Mouse (Mus musculus) neural tube, embryonic 15.5 days (tissue): Measurements from ENCODE around the gene Bcl2l15. TPM values are rescaled to one million over a fixed set of nuclear protein-coding genes. Genes with fewer than 3 reads are reported as not detected.

Experiments
- ATAC-seq: fragments of 200-750 bp; cut with Nextera tagmentation; 2 replicates; pipeline ENCODE4 v1.8.0; 2017; ENCODE audit warnings: mild to moderate bottlenecking, moderate TSS enrichment, moderate library complexity; ENCODE audit not compliant: low FRiP score
- H3K27ac ChIP-seq: fragments of 300-500 bp; sonication (generic); replicated peaks from 2 replicates; pipeline ENCODE4 v1.5.1; 2015; ENCODE audit warnings: mild to moderate bottlenecking, inconsistent platforms
- H3K27me3 ChIP-seq: fragments of 300-500 bp; sonication (generic); replicated peaks from 2 replicates; pipeline ENCODE4 v1.6.1; 2015; ENCODE audit warnings: inconsistent platforms
- H3K36me3 ChIP-seq: fragments of 300-500 bp; sonication (generic); 2 replicates; pipeline ENCODE4 v1.6.1; 2015; ENCODE audit warnings: inconsistent platforms
- H3K4me1 ChIP-seq: fragments of 300-500 bp; sonication (generic); 2 replicates; pipeline ENCODE4 v1.6.1; 2015; ENCODE audit warnings: inconsistent platforms
- H3K4me2 ChIP-seq: fragments of 300-500 bp; sonication (generic); 2 replicates; pipeline ENCODE4 v1.6.1; 2015; ENCODE audit warnings: inconsistent platforms, mild to moderate bottlenecking, moderate library complexity
- H3K4me3 ChIP-seq: fragments of 300-500 bp; sonication (generic); replicated peaks from 2 replicates; pipeline ENCODE4 v1.5.1; 2015; ENCODE audit warnings: mild to moderate bottlenecking, inconsistent platforms
- H3K9ac ChIP-seq: fragments of 300-500 bp; sonication (generic); replicated peaks from 2 replicates; pipeline ENCODE4 v1.6.1; 2015; ENCODE audit warnings: mild to moderate bottlenecking, inconsistent platforms
- H3K9me3 ChIP-seq: fragments of 300-500 bp; sonication (generic); replicated peaks from 2 replicates; pipeline ENCODE4 v1.6.1; 2016; ENCODE audit warnings: inconsistent platforms
- WGBS: fragments of 180-500 bp; shearing (Covaris S2); methylation state at CpG from one replicate; pipeline ENCODE4 v1.1.7; 2015; ENCODE audit warnings: mixed read lengths; 5-methylcytosine and 5-hydroxymethylcytosine counted together
- polyA plus RNA-seq: library from polyadenylated mRNA; unstranded; fragments of >200 nt; fragmentation: Nextera tagmentation; extraction: Ambion mirVana; gene quantifications from 2 replicates; pipeline ENCODE4 v1.2.1, GENCODE M21; 2015

Gene Bcl2l15
- polyA plus RNA-seq, 1 experiment from 2014 or later = 0.26 TPM

GRCm38 (mm10) chr3:103857036-103857805, 24.8 kb downstream of the Bcl2l15 start:
- H3K9ac ChIP-seq = no peak overlapping the region
- no peak overlapping the region for H3K27ac ChIP-seq
- no peaks in the 10 kb centered on the region for H3K27me3 ChIP-seq
- ATAC-seq = no peak
- no peaks in the 10 kb centered on the region for H3K36me3 ChIP-seq
- no peaks in the 10 kb centered on the region for H3K4me1 ChIP-seq
- no peaks in the 10 kb centered on the region for H3K9me3 ChIP-seq
- no peak overlapping the region for H3K4me3 ChIP-seq
- H3K4me2 ChIP-seq = no peak overlapping the region
- 91% methylated on average over 7 of the region's 7 CpGs for WGBS

- no peaks in the 10 kb centered on the region for H3K9me3 ChIP-seq
- H3K4me3 ChIP-seq = no peak overlapping the region
- no peaks in the 10 kb centered on the region for H3K27me3 ChIP-seq
- ATAC-seq = no peak
- H3K4me2 ChIP-seq = no peak overlapping the region
- H3K9ac ChIP-seq = no peak overlapping the region
- H3K27ac ChIP-seq = no peak overlapping the region
- 91% methylated on average over 6 of the region's 6 CpGs for WGBS
- no peaks in the 10 kb centered on the region for H3K4me1 ChIP-seq
- H3K36me3 ChIP-seq = no peaks in the 10 kb centered on the region
Observed at GRCm38 (mm10) chr3:103857977-103858563, 25.7 kb downstream of the Bcl2l15 start.

GRCm38 (mm10) chr3:103858881-103859801, 26.7 kb downstream of the Bcl2l15 start, which contains the start of gene Ptpn22:
TSS of gene Ptpn22 (plus strand) at chr3:103859795.
- no peaks in the 10 kb centered on the region for H3K27me3 ChIP-seq
- ATAC-seq = no peak
- H3K36me3 ChIP-seq = no peaks in the 10 kb centered on the region
- no peaks in the 10 kb centered on the region for H3K9me3 ChIP-seq
- no peak within 1 kb of the TSS for H3K9ac ChIP-seq
- H3K4me1 ChIP-seq = no peaks in the 10 kb centered on the region
- 81% methylated on average over 12 of the region's 12 CpGs for WGBS
- H3K27ac ChIP-seq = no peak within 1 kb of the TSS
- H3K4me2 ChIP-seq = no peak within 1 kb of the TSS
- no peak within 1 kb of the TSS for H3K4me3 ChIP-seq

GRCm38 (mm10) chr3:103859851-103860391, 27.5 kb downstream of the Bcl2l15 start:
- no peak overlapping the region for H3K27ac ChIP-seq
- ATAC-seq = no peak

GRCm38 (mm10) chr3:103862721-103863220, 30.4 kb downstream of the Bcl2l15 start:
- no peak overlapping the region for H3K27ac ChIP-seq
- H3K9me3 ChIP-seq = no peaks in the 10 kb centered on the region
- H3K4me3 ChIP-seq = no peak overlapping the region
- H3K4me1 ChIP-seq = no peaks in the 10 kb centered on the region
- no peak overlapping the region for H3K4me2 ChIP-seq
- WGBS = 80% methylated on average over 4 of the region's 4 CpGs
- H3K36me3 ChIP-seq = no peaks in the 10 kb centered on the region
- no peak overlapping the region for H3K9ac ChIP-seq
- ATAC-seq = no peak
- no peaks in the 10 kb centered on the region for H3K27me3 ChIP-seq

More at GRCm38 (mm10) chr3:103859851-103860391, 27.5 kb downstream of the Bcl2l15 start:
- Histone ChIP-seq H3K36me3 (no peaks in the 10 kb centered on the region), H3K27me3 (no peaks in the 10 kb centered on the region), H3K4me3 (no peak overlapping the region), H3K4me2 (no peak overlapping the region), H3K9me3 (no peaks in the 10 kb centered on the region), H3K9ac (no peak overlapping the region), H3K4me1 (no peaks in the 10 kb centered on the region)
- 64% methylated on average over 6 of the region's 6 CpGs for WGBS

GRCm38 (mm10) chr3:103864200-103864599, 31.8 kb downstream of the Bcl2l15 start:
- H3K4me3 ChIP-seq = no peak overlapping the region
- H3K36me3 ChIP-seq = no peaks in the 10 kb centered on the region
- no peak overlapping the region for H3K4me2 ChIP-seq
- no peak for ATAC-seq
- H3K9me3 ChIP-seq = no peaks in the 10 kb centered on the region
- no peak overlapping the region for H3K27ac ChIP-seq
- H3K4me1 ChIP-seq = no peaks in the 10 kb centered on the region
- 91% methylated on average over 6 of the region's 6 CpGs for WGBS
- H3K27me3 ChIP-seq = no peaks in the 10 kb centered on the region
- H3K9ac ChIP-seq = no peak overlapping the region

GRCm38 (mm10) chr3:103867424-103867971, 35.1 kb downstream of the Bcl2l15 start:
- no peaks in the 10 kb centered on the region for H3K36me3 ChIP-seq
- H3K27ac ChIP-seq = no peak overlapping the region
- H3K4me2 ChIP-seq = no peak overlapping the region
- no peaks in the 10 kb centered on the region for H3K4me1 ChIP-seq
- no peaks in the 10 kb centered on the region for H3K9me3 ChIP-seq
- no peak for ATAC-seq
- no peak overlapping the region for H3K9ac ChIP-seq
- no peaks in the 10 kb centered on the region for H3K27me3 ChIP-seq
- H3K4me3 ChIP-seq = no peak overlapping the region
- whole genome bisulfite sequencing = 89% methylated on average over 5 of the region's 5 CpGs

GRCm38 (mm10) chr3:103868008-103868407, 35.6 kb downstream of the Bcl2l15 start:
- Histone ChIP-seq H3K4me1 (no peaks in the 10 kb centered on the region), H3K9me3 (no peaks in the 10 kb centered on the region), H3K36me3 (no peaks in the 10 kb centered on the region), H3K27me3 (no peaks in the 10 kb centered on the region), H3K27ac (no peak overlapping the region), H3K4me2 (no peak overlapping the region), H3K4me3 (no peak overlapping the region), H3K9ac (no peak overlapping the region)
- ATAC-seq = no peak
- 82% methylated on average over 4 of the region's 4 CpGs for WGBS

GRCm38 (mm10) chr3:103872663-103873098, 40.3 kb downstream of the Bcl2l15 start:
- no peak for ATAC-seq
- H3K27ac ChIP-seq = no peak overlapping the region
- H3K9ac ChIP-seq = no peak overlapping the region
- no peaks in the 10 kb centered on the region for H3K9me3 ChIP-seq
- no peaks in the 10 kb centered on the region for H3K36me3 ChIP-seq
- no peak overlapping the region for H3K4me2 ChIP-seq
- H3K4me1 ChIP-seq = no peaks in the 10 kb centered on the region
- H3K4me3 ChIP-seq = no peak overlapping the region
- 66% methylated on average over 3 of the region's 3 CpGs for WGBS
- no peaks in the 10 kb centered on the region for H3K27me3 ChIP-seq

- Histone ChIP-seq H3K27ac (no peak overlapping the region), H3K9ac (no peak overlapping the region), H3K36me3 (no peaks in the 10 kb centered on the region), H3K27me3 (no peaks in the 10 kb centered on the region), H3K9me3 (no peaks in the 10 kb centered on the region), H3K4me2 (no peak overlapping the region), H3K4me1 (no peaks in the 10 kb centered on the region), H3K4me3 (no peak overlapping the region)
- 78% methylated on average over 7 of the region's 7 CpGs for WGBS
- no peak for ATAC-seq
Observed at GRCm38 (mm10) chr3:103874329-103874728, 41.9 kb downstream of the Bcl2l15 start.

GRCm38 (mm10) chr3:103885946-103886345, 53.5 kb downstream of the Bcl2l15 start:
- Histone ChIP-seq H3K27ac (no peak overlapping the region), H3K27me3 (no peaks in the 10 kb centered on the region), H3K4me3 (no peak overlapping the region), H3K9me3 (no peaks in the 10 kb centered on the region), H3K4me1 (no peaks in the 10 kb centered on the region), H3K4me2 (no peak overlapping the region), H3K9ac (no peak overlapping the region), H3K36me3 (no peaks in the 10 kb centered on the region)
- ATAC-seq = no peak
- 69% methylated on average over 11 of the region's 11 CpGs for WGBS
